Mouse (Mus musculus) cerebellum, adult 2 months (tissue): ENCODE results near the gene Slc2a4.

Experiments used
- CTCF ChIP-seq: fragments of 200-500 bp; IDR thresholded peaks from 2 replicates; pipeline ENCODE4 v1.5.1; 2011; ENCODE audit warnings: low read depth, mild to moderate bottlenecking, control low read depth, low read length, moderate library complexity, borderline replicate concordance; ENCODE audit not compliant: insufficient read depth
- POLR2A ChIP-seq: fragments of 200-500 bp; IDR thresholded peaks from 2 replicates; pipeline ENCODE4 v1.6.1; 2011; ENCODE audit warnings: low read length, control low read depth, borderline replicate concordance; ENCODE audit not compliant: insufficient read depth

DNA sequence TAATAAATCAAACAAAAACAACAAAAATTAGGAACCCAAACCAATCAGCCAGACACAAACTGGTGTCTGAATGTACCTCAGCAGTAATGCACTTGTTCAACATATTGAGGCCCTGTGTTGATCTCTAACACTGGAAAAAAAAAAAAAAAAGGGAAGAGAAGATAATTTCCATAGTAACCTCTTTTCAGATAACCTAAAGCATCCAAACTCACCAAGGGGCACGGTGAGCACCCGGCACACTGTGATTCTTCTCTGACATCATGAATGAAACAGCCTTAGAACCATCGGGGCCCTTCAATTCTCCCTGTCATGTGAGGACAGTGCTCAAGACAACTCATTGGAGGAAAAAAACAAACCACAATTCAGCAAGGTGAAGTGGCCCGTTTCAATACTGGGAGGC, 18.3 kb downstream of the Slc2a4 start:
- no peak for TF ChIP-seq CTCF
- no peak for TF ChIP-seq POLR2A
